Mouse (Mus musculus): ENCODE measurements around the gene Ptar1. TPM values are rescaled to one million over a fixed set of nuclear protein-coding genes. Genes with fewer than 3 reads are reported as not detected.
A peak's percentile ranks its signal among the peaks of the same experiment; 100 is the strongest.

Ptar1 gene
- polyA plus RNA-seq, 1 experiment from 2014 or later, result 4.0 TPM

GRCm38 (mm10) chr19:23686962-23687295, 300 bp upstream of the Ptar1 start:
- WGBS, result 1% methylated on average over 14 of the region's 14 CpGs
- peak overlapping the region; percentile 90 for H3K9ac ChIP-seq

GRCm38 (mm10) chr19:23688421-23688946, 1.3 kb downstream of the Ptar1 start:
- no peaks in the 10 kb centered on the region for H3K27me3 ChIP-seq (replicated peaks)
- H3K27ac ChIP-seq, result no peak overlapping the region
- peak overlapping the region; percentile 77 for H3K4me2 ChIP-seq (replicated peaks)
- no peaks in the 10 kb centered on the region for H3K36me3 ChIP-seq
- no peak for ATAC-seq
- no peak overlapping the region; the same call in 1 of the 2 replicates for H3K4me3 ChIP-seq (replicated peaks)
- H3K9me3 ChIP-seq, result no peaks in the 10 kb centered on the region
- WGBS, result 34% methylated on average over 4 of the region's 4 CpGs
- peaks cover 3% of the 10 kb centered on the region; the same call in 1 of the 2 replicates for H3K4me1 ChIP-seq (replicated peaks)
- H3K9ac ChIP-seq, result no peak overlapping the region

More at GRCm38 (mm10) chr19:23686962-23687295, 300 bp upstream of the Ptar1 start:
- peak; percentile 84; the same call in 1 of the 2 replicates for ATAC-seq
- H3K27ac ChIP-seq, result peak overlapping the region; percentile 91
- H3K4me3 ChIP-seq (replicated peaks), result peak overlapping the region; percentile 92
- peaks cover 3% of the 10 kb centered on the region; the same call in 1 of the 2 replicates for H3K4me1 ChIP-seq (replicated peaks)
- no peaks in the 10 kb centered on the region for H3K36me3 ChIP-seq
- H3K27me3 ChIP-seq (replicated peaks), result no peaks in the 10 kb centered on the region
- peak overlapping the region; percentile 77 for H3K4me2 ChIP-seq (replicated peaks)
- no peaks in the 10 kb centered on the region for H3K9me3 ChIP-seq

GRCm38 (mm10) chr19:23694344-23694743, 7.1 kb downstream of the Ptar1 start:
- Histone ChIP-seq H3K4me2 (replicated peaks) (no peak overlapping the region), H3K4me1 (replicated peaks) (no peaks in the 10 kb centered on the region), H3K9me3 (no peaks in the 10 kb centered on the region), H3K4me3 (replicated peaks) (no peak overlapping the region), H3K27me3 (replicated peaks) (no peaks in the 10 kb centered on the region), H3K36me3 (peaks cover 3% of the 10 kb centered on the region; the same call in 1 of the 2 replicates), H3K27ac (no peak overlapping the region), H3K9ac (no peak overlapping the region)
- ATAC-seq, result no peak
- 85% methylated on average over 4 of the region's 4 CpGs for WGBS

- Histone ChIP-seq H3K27ac (no peak overlapping the region), H3K4me3 (replicated peaks) (no peak overlapping the region), H3K4me2 (replicated peaks) (no peak overlapping the region), H3K36me3 (peaks cover 7% of the 10 kb centered on the region; the same call in 1 of the 2 replicates), H3K9me3 (no peaks in the 10 kb centered on the region), H3K9ac (no peak overlapping the region), H3K4me1 (replicated peaks) (no peaks in the 10 kb centered on the region), H3K27me3 (replicated peaks) (no peaks in the 10 kb centered on the region)
- no peak for ATAC-seq
- WGBS, result 81% methylated on average over 8 of the region's 8 CpGs
These were observed 10.6 kb downstream of the Ptar1 start for GRCm38 (mm10) chr19:23697861-23698260.

- WGBS, result 68% methylated on average over 7 of the region's 7 CpGs
- Histone ChIP-seq H3K27me3 (replicated peaks) (no peaks in the 10 kb centered on the region), H3K27ac (no peak overlapping the region), H3K36me3 (peaks cover 7% of the 10 kb centered on the region; the same call in 1 of the 2 replicates), H3K4me2 (replicated peaks) (no peak overlapping the region), H3K9me3 (no peaks in the 10 kb centered on the region), H3K4me3 (replicated peaks) (no peak overlapping the region), H3K4me1 (replicated peaks) (no peaks in the 10 kb centered on the region), H3K9ac (no peak overlapping the region)
- ATAC-seq, result no peak
These were observed 11.1 kb downstream of the Ptar1 start for GRCm38 (mm10) chr19:23698366-23698765.

- Histone ChIP-seq H3K36me3 (peaks cover 7% of the 10 kb centered on the region; the same call in 1 of the 2 replicates), H3K9me3 (no peaks in the 10 kb centered on the region), H3K4me2 (replicated peaks) (no peak overlapping the region), H3K27me3 (replicated peaks) (no peaks in the 10 kb centered on the region), H3K4me3 (replicated peaks) (no peak overlapping the region), H3K4me1 (replicated peaks) (no peaks in the 10 kb centered on the region), H3K27ac (no peak overlapping the region), H3K9ac (no peak overlapping the region)
- 88% methylated on average over 4 of the region's 4 CpGs for WGBS
- no peak for ATAC-seq
These were observed 11.9 kb downstream of the Ptar1 start for GRCm38 (mm10) chr19:23699131-23699530.

GRCm38 (mm10) chr19:23702896-23703295, 15.7 kb downstream of the Ptar1 start:
- ATAC-seq, result no peak
- H3K4me1 ChIP-seq (replicated peaks), result no peaks in the 10 kb centered on the region
- WGBS, result 91% methylated on average over 10 of the region's 10 CpGs
- H3K36me3 ChIP-seq, result peaks cover 7% of the 10 kb centered on the region; the same call in 1 of the 2 replicates
- H3K9me3 ChIP-seq, result no peaks in the 10 kb centered on the region
- H3K4me3 ChIP-seq (replicated peaks), result no peak overlapping the region
- H3K4me2 ChIP-seq (replicated peaks), result no peak overlapping the region
- H3K27me3 ChIP-seq (replicated peaks), result no peaks in the 10 kb centered on the region
- no peak overlapping the region for H3K9ac ChIP-seq
- no peak overlapping the region for H3K27ac ChIP-seq

GRCm38 (mm10) chr19:23705383-23705782, 18.2 kb downstream of the Ptar1 start:
- 93% methylated on average over 5 of the region's 5 CpGs for WGBS
- H3K4me3 ChIP-seq (replicated peaks), result no peak overlapping the region
- H3K27ac ChIP-seq, result no peak overlapping the region
- H3K4me2 ChIP-seq (replicated peaks), result no peak overlapping the region
- no peak for ATAC-seq
- H3K27me3 ChIP-seq (replicated peaks), result no peaks in the 10 kb centered on the region
- peaks cover 9% of the 10 kb centered on the region for H3K36me3 ChIP-seq
- H3K9me3 ChIP-seq, result no peaks in the 10 kb centered on the region
- H3K4me1 ChIP-seq (replicated peaks), result no peaks in the 10 kb centered on the region
- no peak overlapping the region for H3K9ac ChIP-seq

GRCm38 (mm10) chr19:23746506-23746905, 59.3 kb downstream of the Ptar1 start:
- WGBS, result 77% methylated on average over 3 of the region's 3 CpGs
- ATAC-seq, result no peak
- Histone ChIP-seq H3K27me3 (replicated peaks) (no peaks in the 10 kb centered on the region), H3K4me3 (replicated peaks) (no peak overlapping the region), H3K4me1 (replicated peaks) (no peaks in the 10 kb centered on the region), H3K9me3 (no peaks in the 10 kb centered on the region), H3K9ac (no peak overlapping the region), H3K27ac (no peak overlapping the region), H3K36me3 (no peaks in the 10 kb centered on the region), H3K4me2 (replicated peaks) (no peak overlapping the region)

GRCm38 (mm10) chr19:23757011-23757410, 69.8 kb downstream of the Ptar1 start:
- 13% methylated on average over 7 of the region's 7 CpGs for WGBS
- Histone ChIP-seq H3K27me3 (replicated peaks) (peaks cover 13% of the 10 kb centered on the region), H3K36me3 (no peaks in the 10 kb centered on the region), H3K4me1 (replicated peaks) (peaks cover 6% of the 10 kb centered on the region), H3K4me2 (replicated peaks) (peak overlapping the region; percentile 34; the same call in 1 of the 2 replicates), H3K4me3 (replicated peaks) (no peak overlapping the region), H3K9me3 (no peaks in the 10 kb centered on the region), H3K27ac (no peak overlapping the region), H3K9ac (no peak overlapping the region)
- no peak for ATAC-seq

GRCm38 (mm10) chr19:23757961-23758553, 70.8 kb downstream of the Ptar1 start:
- Histone ChIP-seq H3K27me3 (replicated peaks) (peaks cover 13% of the 10 kb centered on the region), H3K4me2 (replicated peaks) (peak overlapping the region; percentile 95), H3K4me3 (replicated peaks) (peak overlapping the region; percentile 72), H3K4me1 (replicated peaks) (peaks cover 6% of the 10 kb centered on the region), H3K27ac (peak overlapping the region; percentile 70), H3K9me3 (no peaks in the 10 kb centered on the region), H3K9ac (peak overlapping the region; percentile 76), H3K36me3 (no peaks in the 10 kb centered on the region)
- peak; percentile 90 for ATAC-seq
- WGBS, result under 1% methylated on average over 40 of the region's 40 CpGs

- under 1% methylated on average over 81 of the region's 98 CpGs for WGBS
- peak; percentile 87 for ATAC-seq
- peak within 1 kb of the TSS; percentile 70 for H3K27ac ChIP-seq
- H3K4me2 ChIP-seq (replicated peaks), result peak within 1 kb of the TSS; percentile 95
- H3K9ac ChIP-seq, result peak within 1 kb of the TSS; percentile 76
- no peaks in the 10 kb centered on the region for H3K36me3 ChIP-seq
- H3K27me3 ChIP-seq (replicated peaks), result peaks cover 13% of the 10 kb centered on the region
- peaks cover 6% of the 10 kb centered on the region for H3K4me1 ChIP-seq (replicated peaks)
- H3K9me3 ChIP-seq, result no peaks in the 10 kb centered on the region
- H3K4me3 ChIP-seq (replicated peaks), result peak within 1 kb of the TSS; percentile 72
These were observed 71.5 kb downstream of the Ptar1 start, which contains the start of gene Apba1 for GRCm38 (mm10) chr19:23758554-23759321. TSS of gene Apba1 (plus strand) at chr19:23758887.

Measured in intestine, embryonic 15.5 days (tissue).